Mouse (Mus musculus): ENCODE measurements around the gene Elp1. TPM values are rescaled to one million over a fixed set of nuclear protein-coding genes. Genes with fewer than 3 reads are reported as not detected.

Elp1 gene
- polyA plus RNA-seq, 1 experiment from 2014 or later: 116 TPM

GRCm38 (mm10) chr4:56756966-56757600 lies 45.0 kb downstream of the Elp1 start:
- no peaks in the 10 kb centered on the region for H3K27me3 ChIP-seq (ENCODE audit: control insufficient read depth, insufficient read depth, low read length)
- no peak for ATAC-seq (ENCODE audit: insufficient read depth, low FRiP score, low TSS enrichment)
- H3K36me3 ChIP-seq (ENCODE audit: control insufficient read depth, insufficient read depth, low read length): peaks cover 23% of the 10 kb centered on the region

GRCm38 (mm10) chr4:56756021-56756420 lies 46.1 kb downstream of the Elp1 start:
- Histone ChIP-seq H3K4me3 (ENCODE audit: low read depth, low read length) (no peak overlapping the region), H3K4me1 (ENCODE audit: control insufficient read depth, insufficient read depth, low read length) (no peaks in the 10 kb centered on the region), H3K36me3 (ENCODE audit: control insufficient read depth, insufficient read depth, low read length) (peaks cover 29% of the 10 kb centered on the region), H3K27ac (ENCODE audit: low read depth, low read length) (no peak overlapping the region), H3K27me3 (ENCODE audit: control insufficient read depth, insufficient read depth, low read length) (no peaks in the 10 kb centered on the region), H3K9me3 (ENCODE audit: control insufficient read depth, low read length) (no peaks in the 10 kb centered on the region), H3K9ac (ENCODE audit: low read length) (no peak overlapping the region), H3K4me2 (ENCODE audit: low read depth) (no peak overlapping the region)
- DNase-seq (ENCODE audit: low spot score) (no peak), ATAC-seq (ENCODE audit: insufficient read depth, low FRiP score, low TSS enrichment) (no peak)
- 94% methylated on average over 5 of the region's 5 CpGs for WGBS

More at GRCm38 (mm10) chr4:56756966-56757600, 45.0 kb downstream of the Elp1 start:
- H3K9me3 ChIP-seq (ENCODE audit: control insufficient read depth, low read length): no peaks in the 10 kb centered on the region
- no peaks in the 10 kb centered on the region for H3K4me1 ChIP-seq (ENCODE audit: control insufficient read depth, insufficient read depth, low read length)
- no peak overlapping the region for H3K4me2 ChIP-seq (ENCODE audit: low read depth)
- no peak overlapping the region for H3K27ac ChIP-seq (ENCODE audit: low read depth, low read length)
- H3K4me3 ChIP-seq (ENCODE audit: low read depth, low read length): no peak overlapping the region
- no peak overlapping the region for H3K9ac ChIP-seq (ENCODE audit: low read length)
- no peak for DNase-seq (ENCODE audit: low spot score)
- 94% methylated on average over 10 of the region's 10 CpGs for WGBS

GRCm38 (mm10) chr4:56747456-56747855 lies 54.7 kb downstream of the Elp1 start:
- no peaks in the 10 kb centered on the region for H3K27me3 ChIP-seq (ENCODE audit: control insufficient read depth, insufficient read depth, low read length)
- no peak overlapping the region for H3K27ac ChIP-seq (ENCODE audit: low read depth, low read length)
- H3K9me3 ChIP-seq (ENCODE audit: control insufficient read depth, low read length): no peaks in the 10 kb centered on the region
- no peak overlapping the region for H3K4me2 ChIP-seq (ENCODE audit: low read depth)
- ATAC-seq (ENCODE audit: insufficient read depth, low FRiP score, low TSS enrichment) (no peak), DNase-seq (ENCODE audit: low spot score) (no peak)
- H3K4me3 ChIP-seq (ENCODE audit: low read depth, low read length): no peak overlapping the region
- WGBS: 95% methylated on average over 9 of the region's 9 CpGs
- H3K4me1 ChIP-seq (ENCODE audit: control insufficient read depth, insufficient read depth, low read length): no peaks in the 10 kb centered on the region
- no peak overlapping the region for H3K9ac ChIP-seq (ENCODE audit: low read length)
- H3K36me3 ChIP-seq (ENCODE audit: control insufficient read depth, insufficient read depth, low read length): peaks cover 19% of the 10 kb centered on the region; the same call in 1 of the 2 replicates

GRCm38 (mm10) chr4:56746345-56746744 lies 55.8 kb downstream of the Elp1 start:
- Histone ChIP-seq H3K4me2 (ENCODE audit: low read depth) (no peak overlapping the region), H3K9ac (ENCODE audit: low read length) (no peak overlapping the region), H3K9me3 (ENCODE audit: control insufficient read depth, low read length) (no peaks in the 10 kb centered on the region), H3K36me3 (ENCODE audit: control insufficient read depth, insufficient read depth, low read length) (peaks cover 15% of the 10 kb centered on the region; the same call in 1 of the 2 replicates), H3K27me3 (ENCODE audit: control insufficient read depth, insufficient read depth, low read length) (no peaks in the 10 kb centered on the region), H3K4me1 (ENCODE audit: control insufficient read depth, insufficient read depth, low read length) (no peaks in the 10 kb centered on the region), H3K27ac (ENCODE audit: low read depth, low read length) (no peak overlapping the region), H3K4me3 (ENCODE audit: low read depth, low read length) (no peak overlapping the region)
- no peak for ATAC-seq (ENCODE audit: insufficient read depth, low FRiP score, low TSS enrichment)
- 95% methylated on average over 2 of the region's 2 CpGs for WGBS
- no peak for DNase-seq (ENCODE audit: low spot score)

GRCm38 (mm10) chr4:56743363-56744195 lies 58.6 kb downstream of the Elp1 start, which contains the start of gene Actl7a:
TSS of gene Actl7a (plus strand) at chr4:56743413.
- no peak for ATAC-seq (ENCODE audit: insufficient read depth, low FRiP score, low TSS enrichment)
- H3K9me3 ChIP-seq (ENCODE audit: control insufficient read depth, low read length): no peaks in the 10 kb centered on the region
- H3K27me3 ChIP-seq (ENCODE audit: control insufficient read depth, insufficient read depth, low read length): no peaks in the 10 kb centered on the region
- H3K4me1 ChIP-seq (ENCODE audit: control insufficient read depth, insufficient read depth, low read length): no peaks in the 10 kb centered on the region
- no peak for DNase-seq (ENCODE audit: low spot score)
- no peak within 1 kb of the TSS for H3K27ac ChIP-seq (ENCODE audit: low read depth, low read length)
- 98% methylated on average over 21 of the region's 21 CpGs for WGBS
- no peak within 1 kb of the TSS for H3K4me3 ChIP-seq (ENCODE audit: low read depth, low read length)
- H3K9ac ChIP-seq (ENCODE audit: low read length): no peak within 1 kb of the TSS
- peaks cover 6% of the 10 kb centered on the region; the same call in 1 of the 2 replicates for H3K36me3 ChIP-seq (ENCODE audit: control insufficient read depth, insufficient read depth, low read length)
- no peak within 1 kb of the TSS for H3K4me2 ChIP-seq (ENCODE audit: low read depth)

- ATAC-seq (ENCODE audit: insufficient read depth, low FRiP score, low TSS enrichment) (no peak), DNase-seq (ENCODE audit: low spot score) (no peak)
- H3K4me3 ChIP-seq (ENCODE audit: low read depth, low read length): no peak overlapping the region
- H3K9me3 ChIP-seq (ENCODE audit: control insufficient read depth, low read length): no peaks in the 10 kb centered on the region
- no peak overlapping the region for H3K4me2 ChIP-seq (ENCODE audit: low read depth)
- no peak overlapping the region for H3K9ac ChIP-seq (ENCODE audit: low read length)
- WGBS: 87% methylated on average over 4 of the region's 4 CpGs
- peaks cover 4% of the 10 kb centered on the region; the same call in 1 of the 2 replicates for H3K36me3 ChIP-seq (ENCODE audit: control insufficient read depth, insufficient read depth, low read length)
- no peak overlapping the region for H3K27ac ChIP-seq (ENCODE audit: low read depth, low read length)
- H3K27me3 ChIP-seq (ENCODE audit: control insufficient read depth, insufficient read depth, low read length): no peaks in the 10 kb centered on the region
- H3K4me1 ChIP-seq (ENCODE audit: control insufficient read depth, insufficient read depth, low read length): no peaks in the 10 kb centered on the region
Observed at GRCm38 (mm10) chr4:56742698-56743097, 59.4 kb downstream of the Elp1 start.

- DNase-seq (ENCODE audit: low spot score) (no peak), ATAC-seq (ENCODE audit: insufficient read depth, low FRiP score, low TSS enrichment) (no peak)
- Histone ChIP-seq H3K27me3 (ENCODE audit: control insufficient read depth, insufficient read depth, low read length) (no peaks in the 10 kb centered on the region), H3K9me3 (ENCODE audit: control insufficient read depth, low read length) (no peaks in the 10 kb centered on the region), H3K4me3 (ENCODE audit: low read depth, low read length) (no peak within 1 kb of the TSS), H3K36me3 (ENCODE audit: control insufficient read depth, insufficient read depth, low read length) (peaks cover 4% of the 10 kb centered on the region; the same call in 1 of the 2 replicates), H3K4me1 (ENCODE audit: control insufficient read depth, insufficient read depth, low read length) (no peaks in the 10 kb centered on the region), H3K27ac (ENCODE audit: low read depth, low read length) (no peak within 1 kb of the TSS), H3K9ac (ENCODE audit: low read length) (no peak within 1 kb of the TSS), H3K4me2 (ENCODE audit: low read depth) (no peak within 1 kb of the TSS)
- 92% methylated on average over 13 of the region's 13 CpGs for WGBS
Observed at GRCm38 (mm10) chr4:56741041-56741493, 61.1 kb downstream of the Elp1 start, which contains the start of gene Actl7b. TSS of gene Actl7b (minus strand) at chr4:56741443.

- no peak for DNase-seq (ENCODE audit: low spot score)
- no peaks in the 10 kb centered on the region for H3K9me3 ChIP-seq (ENCODE audit: control insufficient read depth, low read length)
- no peaks in the 10 kb centered on the region for H3K4me1 ChIP-seq (ENCODE audit: control insufficient read depth, insufficient read depth, low read length)
- no peak overlapping the region for H3K4me3 ChIP-seq (ENCODE audit: low read depth, low read length)
- no peaks in the 10 kb centered on the region for H3K27me3 ChIP-seq (ENCODE audit: control insufficient read depth, insufficient read depth, low read length)
- no peak overlapping the region for H3K27ac ChIP-seq (ENCODE audit: low read depth, low read length)
- no peak overlapping the region for H3K9ac ChIP-seq (ENCODE audit: low read length)
- peaks cover 4% of the 10 kb centered on the region; the same call in 1 of the 2 replicates for H3K36me3 ChIP-seq (ENCODE audit: control insufficient read depth, insufficient read depth, low read length)
- H3K4me2 ChIP-seq (ENCODE audit: low read depth): no peak overlapping the region
- WGBS: 95% methylated on average over 20 of the region's 20 CpGs
- ATAC-seq (ENCODE audit: insufficient read depth, low FRiP score, low TSS enrichment): no peak
Observed at GRCm38 (mm10) chr4:56740611-56741010, 61.5 kb downstream of the Elp1 start.

Measured in neural tube, embryonic 11.5 days (tissue).